Mouse (Mus musculus) right cerebral cortex, postnatal 10 days (tissue): Measurements from ENCODE around the gene Ntrk2.

ENCODE experiments used
- DNase-seq, 2 experiments: peaks; one replicate each; pipeline ENCODE4 v3.0.0; 2021; ENCODE audit warnings: low spot score in 2 of 2

Gene Ntrk2

GRCm38 (mm10) chr13:58965826-58966225 is 159.5 kb downstream of the Ntrk2 start:
- no peak for DNase-seq

- DNase-seq, result no peak
These were observed 160.1 kb downstream of the Ntrk2 start for GRCm38 (mm10) chr13:58966466-58966865.

- DNase-seq, result no peak
These were observed 161.8 kb downstream of the Ntrk2 start for GRCm38 (mm10) chr13:58968168-58968567.

- DNase-seq, result no peak
These were observed 165.1 kb downstream of the Ntrk2 start for GRCm38 (mm10) chr13:58971449-58971903.

GRCm38 (mm10) chr13:58972511-58972910 is 166.1 kb downstream of the Ntrk2 start:
- DNase-seq, result no peak

- DNase-seq, result no peak
These were observed 190.1 kb downstream of the Ntrk2 start for GRCm38 (mm10) chr13:58996447-58996846.

GRCm38 (mm10) chr13:58997763-58998162 is 191.4 kb downstream of the Ntrk2 start:
- DNase-seq, result no peak

- no peak for DNase-seq
These were observed 193.1 kb downstream of the Ntrk2 start for GRCm38 (mm10) chr13:58999373-59000053.

- no peak for DNase-seq
These were observed 196.8 kb downstream of the Ntrk2 start for GRCm38 (mm10) chr13:59002943-59003806.

GRCm38 (mm10) chr13:59003807-59004173 is 197.4 kb downstream of the Ntrk2 start:
- DNase-seq, result no peak

- no peak for DNase-seq
These were observed 198.2 kb downstream of the Ntrk2 start for GRCm38 (mm10) chr13:59004579-59004978.

- peak in 1 of 2 experiments; percentile 13 for DNase-seq
These were observed 203.5 kb downstream of the Ntrk2 start for GRCm38 (mm10) chr13:59009855-59010254.

- peak in 1 of 2 experiments; percentile 26 for DNase-seq
These were observed 204.6 kb downstream of the Ntrk2 start for GRCm38 (mm10) chr13:59010893-59011529.

- DNase-seq, result peak; percentile 86 to 93
These were observed 205.1 kb downstream of the Ntrk2 start for GRCm38 (mm10) chr13:59011530-59011903.

GRCm38 (mm10) chr13:59015360-59015759 is 209.0 kb downstream of the Ntrk2 start:
- no peak for DNase-seq

- no peak for DNase-seq
These were observed 210.8 kb downstream of the Ntrk2 start for GRCm38 (mm10) chr13:59017121-59017520.

GRCm38 (mm10) chr13:59022251-59023042 is 216.1 kb downstream of the Ntrk2 start:
- no peak for DNase-seq

GRCm38 (mm10) chr13:59025653-59026052 is 219.3 kb downstream of the Ntrk2 start:
- DNase-seq, result no peak

GRCm38 (mm10) chr13:59027436-59027835 is 221.1 kb downstream of the Ntrk2 start:
- DNase-seq, result no peak

- no peak for DNase-seq
These were observed 222.2 kb downstream of the Ntrk2 start for GRCm38 (mm10) chr13:59028546-59028945.

- DNase-seq, result no peak
These were observed 224.2 kb downstream of the Ntrk2 start for GRCm38 (mm10) chr13:59030574-59030973.
